Mouse (Mus musculus) kidney, adult 2 months (tissue): Measurements from ENCODE around the gene Stard10. TPM values are rescaled to one million over a fixed set of nuclear protein-coding genes. Genes with fewer than 3 reads are reported as not detected.

Experiments used
- DNase-seq: peaks from one replicate; pipeline ENCODE4 v3.0.0; 2021
- H3K27ac ChIP-seq: fragments of 200-500 bp; 2 replicates; pipeline ENCODE4 v1.5.1; 2012; ENCODE audit warnings: low read depth, low read length, control low read depth, inconsistent platforms; ENCODE audit not compliant: insufficient read depth
- H3K27me3 ChIP-seq: fragments of 200-500 bp; replicated peaks from 2 replicates; pipeline ENCODE4 v1.6.1; 2012; ENCODE audit warnings: mild to moderate bottlenecking, moderate library complexity, low read length, inconsistent platforms; ENCODE audit not compliant: control insufficient read depth, insufficient read depth
- H3K36me3 ChIP-seq: fragments of 200-500 bp; 2 replicates; pipeline ENCODE4 v1.6.1; 2012; ENCODE audit warnings: mild to moderate bottlenecking, moderate library complexity, low read length, inconsistent platforms; ENCODE audit not compliant: control insufficient read depth, insufficient read depth
- H3K4me1 ChIP-seq: fragments of 200-500 bp; 2 replicates; pipeline ENCODE4 v1.6.1; 2011; ENCODE audit warnings: low read length; ENCODE audit not compliant: control insufficient read depth, insufficient read depth
- H3K4me3 ChIP-seq: fragments of 200-500 bp; 2 replicates; pipeline ENCODE4 v1.5.1; 2011; ENCODE audit warnings: mild to moderate bottlenecking, low read depth, low read length, control low read depth; ENCODE audit not compliant: insufficient read depth
- CTCF ChIP-seq: fragments of 200-500 bp; conservative IDR thresholded peaks from 2 replicates; pipeline ENCODE4 v1.5.1; 2011; ENCODE audit warnings: low read depth, mild to moderate bottlenecking, control low read depth, low read length, moderate library complexity, mixed read lengths; ENCODE audit not compliant: insufficient read depth, insufficient read length
- POLR2A ChIP-seq: fragments of 200-500 bp; IDR thresholded peaks from one replicate; pipeline ENCODE4 v1.6.1; 2011; ENCODE audit warnings: low read depth, low read length, control low read depth
- WGBS: fragments of 180-500 bp; shearing (Covaris S2); methylation state at CpG from one replicate; pipeline ENCODE4 v1.1.7; 2018; 5-methylcytosine and 5-hydroxymethylcytosine counted together
- polyA plus RNA-seq: library from polyadenylated mRNA; depleted of rRNA; stranded (reverse); fragments of >200 nt; gene quantifications from 2 replicates; pipeline ENCODE4 v1.2.3, GENCODE M21; 2012

The Stard10 gene
- polyA plus RNA-seq, 1 experiment: 503 TPM

- no peaks in the 10 kb centered on the region for H3K36me3 ChIP-seq
- H3K27me3 ChIP-seq: no peaks in the 10 kb centered on the region
- 74% methylated on average over 5 of the region's 5 CpGs for WGBS
- TF ChIP-seq CTCF (no peak), POLR2A (no peak)
- DNase-seq: no peak
- H3K27ac ChIP-seq: no peak overlapping the region
- no peak overlapping the region for H3K4me3 ChIP-seq
- H3K4me1 ChIP-seq: peaks cover 20% of the 10 kb centered on the region; the same call in 1 of the 2 replicates
Measured at GRCm38 (mm10) chr7:101314396-101314795, 2.5 kb upstream of the Stard10 start.

- Histone ChIP-seq H3K4me3 (no peak overlapping the region), H3K27ac (no peak overlapping the region), H3K4me1 (peaks cover 23% of the 10 kb centered on the region; the same call in 1 of the 2 replicates), H3K27me3 (no peaks in the 10 kb centered on the region), H3K36me3 (no peaks in the 10 kb centered on the region)
- TF ChIP-seq CTCF (no peak), POLR2A (no peak)
- DNase-seq: no peak
Measured at GRCm38 (mm10) chr7:101315699-101316098, 1.2 kb upstream of the Stard10 start.

- no peaks in the 10 kb centered on the region for H3K27me3 ChIP-seq
- H3K27ac ChIP-seq: no peak overlapping the region
- 62% methylated on average over 6 of the region's 6 CpGs for WGBS
- H3K4me3 ChIP-seq: no peak overlapping the region
- no peaks in the 10 kb centered on the region for H3K36me3 ChIP-seq
- no peak for DNase-seq
- TF ChIP-seq POLR2A (no peak), CTCF (no peak)
- H3K4me1 ChIP-seq: peaks cover 19% of the 10 kb centered on the region; the same call in 1 of the 2 replicates
Measured at GRCm38 (mm10) chr7:101316591-101317001, 290 bp upstream of the Stard10 start.

- Histone ChIP-seq H3K27ac (no peak overlapping the region), H3K27me3 (no peaks in the 10 kb centered on the region), H3K4me1 (peaks cover 34% of the 10 kb centered on the region; the same call in 1 of the 2 replicates), H3K36me3 (no peaks in the 10 kb centered on the region), H3K4me3 (no peak overlapping the region)
- 78% methylated on average over 4 of the region's 4 CpGs for WGBS
- TF ChIP-seq CTCF (no peak), POLR2A (no peak)
- no peak for DNase-seq
Measured at GRCm38 (mm10) chr7:101318848-101319247, 2.0 kb downstream of the Stard10 start.

GRCm38 (mm10) chr7:101319796-101320195 lies 2.9 kb downstream of the Stard10 start:
- TF ChIP-seq POLR2A (no peak), CTCF (no peak)
- Histone ChIP-seq H3K27me3 (no peaks in the 10 kb centered on the region), H3K27ac (no peak overlapping the region; the same call in 1 of the 2 replicates), H3K4me3 (no peak overlapping the region), H3K4me1 (peaks cover 35% of the 10 kb centered on the region; the same call in 1 of the 2 replicates), H3K36me3 (no peaks in the 10 kb centered on the region)
- no peak for DNase-seq
- WGBS: 94% methylated on average over 1 of the region's 1 CpGs

DNA sequence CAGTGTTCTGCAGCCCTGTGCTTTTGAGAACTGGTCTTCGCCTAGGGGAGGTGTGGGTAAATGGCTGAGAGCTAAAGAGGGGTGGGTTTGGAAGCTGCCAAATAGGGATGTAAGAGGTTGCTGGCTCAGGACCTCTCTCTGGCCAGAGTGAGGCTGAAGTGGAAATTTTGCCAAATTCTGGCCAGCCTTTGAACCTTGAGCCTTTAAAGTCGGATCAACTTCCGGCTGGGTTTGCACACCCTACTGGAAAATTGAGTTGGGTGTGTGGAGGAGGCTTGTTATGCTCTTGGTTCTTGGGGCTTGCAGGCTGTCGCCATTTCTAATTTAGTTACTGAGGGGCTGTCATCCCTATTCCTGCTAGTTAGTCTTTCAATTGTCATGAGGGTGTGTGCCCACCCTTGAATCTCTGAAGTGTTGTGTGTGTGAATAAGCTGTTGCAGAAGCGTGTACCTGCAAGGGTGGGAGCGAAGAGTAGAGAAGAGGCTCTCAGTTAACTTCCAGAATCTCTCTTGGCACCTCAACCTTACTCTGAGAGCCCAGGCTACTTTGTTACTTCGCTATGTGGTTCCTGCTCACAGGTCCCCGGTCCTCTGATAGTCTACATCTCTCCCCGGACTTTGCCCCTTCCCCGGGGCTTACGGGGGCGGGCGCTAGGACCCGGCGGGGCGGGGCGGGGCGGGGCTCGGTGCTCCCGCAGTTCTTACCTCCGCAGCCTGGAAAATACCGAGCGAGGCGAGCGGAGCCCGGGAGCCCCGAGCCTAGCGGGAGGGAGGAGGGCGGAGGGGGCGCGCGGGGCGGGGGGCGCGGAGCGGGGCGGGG lies 3.7 kb downstream of the Stard10 start:
- WGBS: 4% methylated on average over 37 of the region's 37 CpGs
- DNase-seq: peak; percentile 90
- TF ChIP-seq POLR2A (no peak), CTCF (no peak)
- Histone ChIP-seq H3K4me3 (peak overlapping the region; percentile 83), H3K4me1 (peaks cover 39% of the 10 kb centered on the region; the same call in 1 of the 2 replicates), H3K27me3 (no peaks in the 10 kb centered on the region), H3K36me3 (no peaks in the 10 kb centered on the region), H3K27ac (peak overlapping the region; percentile 97)

- peaks cover 43% of the 10 kb centered on the region; the same call in 1 of the 2 replicates for H3K4me1 ChIP-seq
- H3K36me3 ChIP-seq: no peaks in the 10 kb centered on the region
- peak overlapping the region; percentile 83 for H3K4me3 ChIP-seq
- 4% methylated on average over 61 of the region's 61 CpGs for WGBS
- H3K27ac ChIP-seq: peak overlapping the region; percentile 66
- DNase-seq: peak; percentile 62
- TF ChIP-seq POLR2A (no peak), CTCF (no peak)
- no peaks in the 10 kb centered on the region for H3K27me3 ChIP-seq
Measured at GRCm38 (mm10) chr7:101321218-101321827, 4.4 kb downstream of the Stard10 start.
